Mouse (Mus musculus) kidney, postnatal 10 days (tissue): ENCODE measurements around the gene Dcbld2.

Experiments used
- DNase-seq: peaks from one replicate; pipeline ENCODE4 v3.0.0; 2021; ENCODE audit warnings: mixed read lengths

The Dcbld2 gene

DNA sequence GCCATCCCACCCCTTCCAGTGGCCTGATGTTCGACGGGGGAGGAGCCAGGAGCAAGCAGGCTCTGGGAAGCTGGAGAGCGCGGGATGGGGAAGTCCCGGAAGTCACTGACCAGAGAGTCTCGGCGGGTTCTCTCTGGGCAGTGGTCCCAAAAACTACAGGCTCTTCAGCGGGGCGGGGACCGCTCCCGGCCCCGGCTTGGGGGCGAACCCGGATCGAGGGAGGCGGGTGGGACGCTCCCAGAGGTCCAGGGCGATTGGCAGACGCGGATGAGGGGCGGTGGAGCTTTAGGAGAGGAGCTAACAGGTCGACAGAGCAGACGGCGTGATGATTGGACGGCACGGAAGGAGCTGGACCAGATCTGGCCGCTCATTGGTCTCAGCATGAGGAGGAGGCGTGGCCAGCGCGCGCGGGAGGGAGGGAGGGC is at the start of gene Dcbld2:
Gene Dcbld2 (plus strand): TSS at position 382 of the 425 bp plus-strand sequence.
- peak; percentile 98 for DNase-seq

DNA sequence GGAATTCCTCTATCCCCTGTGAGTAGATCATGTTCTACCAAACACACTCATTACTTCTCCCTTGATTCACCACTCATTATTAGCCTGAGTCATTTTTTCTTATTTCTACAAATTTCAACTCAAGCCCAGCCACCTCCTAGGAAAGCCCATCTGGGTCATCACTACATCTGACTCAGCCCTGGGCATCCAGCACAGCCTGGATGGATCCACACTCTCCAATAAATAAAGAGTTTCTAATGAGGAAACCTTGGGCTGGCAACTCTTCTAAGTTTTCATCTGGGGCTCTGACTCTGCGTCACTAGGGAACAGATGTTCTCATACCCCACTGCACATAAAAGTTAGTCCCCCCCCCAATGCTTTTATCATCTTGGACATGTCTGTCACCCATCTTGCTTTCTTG is 31.1 kb upstream of the Dcbld2 start:
- no peak for DNase-seq

DNA sequence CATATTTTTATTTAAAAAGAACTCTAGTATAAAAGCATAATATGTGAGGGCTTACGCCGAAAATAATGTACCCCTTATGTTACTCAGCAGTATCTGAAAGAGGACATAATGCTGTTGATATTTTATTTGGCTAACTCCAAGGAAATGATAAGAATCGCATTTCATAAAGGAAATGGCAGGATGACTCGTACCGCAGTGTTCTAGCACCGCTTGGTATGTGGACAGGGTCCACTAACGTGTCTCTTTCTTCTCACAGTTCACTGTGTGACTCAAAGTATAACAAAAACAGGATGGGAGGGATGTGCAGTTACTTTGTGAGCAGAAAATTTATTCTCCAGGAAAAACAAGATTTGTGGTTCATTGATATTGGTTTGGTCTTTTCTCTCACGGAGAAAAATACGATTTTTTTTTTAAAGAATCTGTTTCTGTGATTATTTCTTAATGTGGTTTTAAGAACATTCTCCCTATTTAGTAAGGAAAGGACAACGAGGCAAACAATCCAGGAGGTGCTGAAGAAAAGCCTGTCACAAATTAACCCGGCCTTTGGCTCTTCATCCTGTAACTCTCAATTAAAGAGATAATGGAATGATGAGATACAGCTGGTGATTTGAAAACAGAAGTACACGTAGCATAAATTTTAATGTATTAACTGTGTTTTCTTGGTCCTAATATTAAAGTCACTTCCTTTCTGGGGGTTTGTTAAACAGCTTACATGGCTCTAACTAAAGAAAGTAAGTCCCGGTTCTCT is 30.3 kb upstream of the Dcbld2 start:
- no peak for DNase-seq

DNA sequence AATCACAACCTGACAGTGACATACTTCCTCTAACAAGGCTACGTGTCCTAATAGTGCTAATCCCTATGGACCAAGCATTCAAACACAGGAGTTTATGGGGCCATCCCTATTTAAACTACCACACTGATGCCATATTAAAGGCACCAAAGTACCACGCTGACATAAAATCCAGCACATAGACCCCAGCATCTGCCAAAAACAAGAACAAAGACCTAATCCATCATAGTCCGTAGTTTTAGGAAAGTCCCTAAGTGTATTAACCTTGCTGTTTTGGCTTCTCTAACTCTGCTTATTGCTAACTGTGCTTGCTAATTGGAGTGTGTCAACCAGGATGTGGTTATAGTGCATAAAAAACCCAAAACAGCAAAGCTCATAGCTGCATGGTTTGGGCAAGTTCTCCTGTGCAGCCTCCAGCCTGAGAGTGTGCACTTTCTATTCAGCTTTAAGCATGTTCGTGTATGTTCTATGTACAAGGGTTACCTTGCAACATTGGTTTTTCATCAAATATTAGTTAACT is 21.9 kb upstream of the Dcbld2 start:
- DNase-seq, result no peak

DNA sequence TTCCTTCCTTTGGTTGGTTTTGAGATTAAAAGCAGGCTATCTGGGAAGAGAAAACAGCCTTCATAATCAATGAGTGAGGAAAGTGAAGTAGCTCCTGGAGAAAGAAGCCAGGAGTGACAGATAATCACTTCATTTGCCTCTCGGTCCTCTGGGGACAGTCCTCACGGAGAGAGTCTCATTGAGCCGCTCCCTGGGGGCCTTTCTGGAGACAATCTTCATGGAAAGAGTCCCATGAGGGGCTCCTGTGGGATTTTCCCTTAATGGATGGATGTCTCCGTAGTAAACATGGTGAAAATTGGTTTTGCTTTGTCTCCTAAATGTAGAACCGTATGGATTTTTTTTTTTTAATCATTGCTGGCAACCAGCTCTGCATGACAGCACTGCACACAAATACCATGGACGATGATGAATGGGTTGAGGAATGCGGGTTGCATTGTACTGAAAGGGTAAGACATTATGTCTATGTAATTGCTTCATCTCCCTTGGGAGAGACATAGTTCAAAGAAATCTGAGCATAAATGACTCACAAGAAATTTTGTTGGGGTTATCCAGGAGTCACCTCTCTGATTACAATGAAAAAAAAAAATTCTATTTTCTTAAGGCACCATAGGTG is 19.0 kb upstream of the Dcbld2 start:
- DNase-seq, result no peak

DNA sequence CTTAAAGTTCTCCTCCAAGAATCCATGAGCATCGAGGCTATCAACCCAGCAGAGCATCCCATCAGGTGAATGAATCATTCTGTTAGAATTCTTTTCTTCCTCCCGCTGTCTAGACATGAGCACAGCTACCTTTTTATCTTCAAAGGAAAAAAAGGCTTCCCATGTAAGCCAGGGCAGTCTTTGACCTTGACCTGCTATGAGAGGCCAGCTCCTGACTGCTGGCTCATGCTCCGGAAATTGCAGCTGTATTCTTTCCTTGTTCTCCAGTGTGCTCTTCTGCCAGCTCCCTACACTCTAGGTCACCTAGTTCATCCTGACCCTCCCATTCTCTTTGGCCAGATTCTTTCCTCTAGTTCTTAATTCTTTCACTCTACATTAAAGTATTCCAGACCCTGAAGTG is 15.2 kb upstream of the Dcbld2 start:
- no peak for DNase-seq

DNA sequence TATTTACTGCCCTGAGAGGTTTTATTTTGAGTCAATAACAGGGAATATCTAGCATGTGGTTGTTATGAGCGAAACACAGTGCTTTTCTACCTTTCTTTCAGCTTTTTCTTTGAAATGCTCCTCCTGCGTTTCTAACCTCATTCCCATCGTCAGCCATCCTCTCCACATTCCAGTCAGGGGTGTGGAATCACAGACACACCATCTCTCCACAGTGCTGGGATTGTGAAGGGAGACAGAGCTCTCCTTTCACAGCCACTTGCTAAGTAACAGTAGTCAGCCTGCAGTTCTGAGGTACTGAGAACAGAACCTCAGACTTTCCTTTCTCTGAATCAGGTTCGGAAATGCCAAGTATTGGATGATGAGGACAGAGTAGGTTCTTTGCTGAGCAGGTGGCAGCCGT is 14.1 kb upstream of the Dcbld2 start:
- no peak for DNase-seq

DNA sequence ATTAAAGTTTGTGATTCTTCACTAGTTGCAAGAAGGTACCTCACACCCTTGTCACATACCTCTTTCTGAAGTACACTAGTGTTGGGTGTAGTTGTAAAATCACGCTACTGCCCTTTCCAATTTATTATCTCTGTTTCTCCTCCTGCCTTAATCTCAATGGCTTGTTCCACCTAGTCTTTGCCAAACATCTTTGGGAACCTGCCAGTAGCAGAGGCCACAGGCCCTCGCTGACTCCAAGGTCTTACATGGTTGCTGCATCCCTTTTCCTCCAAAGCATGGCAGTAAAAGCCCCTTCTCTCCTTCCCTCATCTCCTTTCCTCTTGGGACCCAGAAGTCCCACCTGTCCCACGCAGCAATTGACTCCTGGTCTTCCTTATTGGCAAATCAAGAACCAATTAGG is 9.6 kb upstream of the Dcbld2 start:
- DNase-seq, result no peak

DNA sequence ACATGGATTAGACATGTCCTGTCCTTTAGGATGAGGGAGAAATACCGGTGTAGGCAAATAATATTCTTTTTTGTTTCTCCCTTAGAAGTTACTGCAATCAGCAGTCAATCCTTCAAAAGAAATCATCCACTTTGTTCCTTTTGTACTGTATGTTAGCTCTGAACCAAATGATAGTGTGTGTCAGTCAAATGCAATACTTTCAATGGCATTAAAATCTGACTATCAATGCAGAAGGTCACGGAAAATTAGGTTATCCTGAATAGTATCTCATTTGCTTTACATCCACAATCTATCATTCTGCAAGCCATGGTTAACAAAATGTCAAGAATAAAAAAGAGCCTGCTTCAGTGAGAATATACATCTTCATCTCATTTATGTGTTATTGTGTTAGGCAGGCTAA is 7.2 kb upstream of the Dcbld2 start:
- no peak for DNase-seq

DNA sequence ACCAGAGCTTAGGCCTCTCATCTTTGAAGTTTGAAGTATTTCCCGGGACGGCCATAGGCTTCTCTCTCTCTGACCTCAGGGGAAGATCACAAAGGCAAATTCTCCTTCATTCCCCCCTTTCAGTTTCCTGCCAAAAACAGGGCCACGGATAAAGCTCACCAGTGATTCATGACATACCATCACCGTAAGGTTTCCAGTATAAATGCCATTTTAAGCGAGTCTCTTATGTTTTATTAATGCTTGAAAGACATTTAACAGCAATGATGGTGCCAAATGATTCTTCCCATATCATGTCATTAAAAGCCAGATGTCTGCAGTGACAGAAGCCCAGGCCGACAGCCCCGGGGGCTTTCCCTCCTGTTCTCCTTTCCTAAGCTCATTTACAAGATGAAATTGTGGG is 3.6 kb upstream of the Dcbld2 start:
- DNase-seq, result no peak

DNA sequence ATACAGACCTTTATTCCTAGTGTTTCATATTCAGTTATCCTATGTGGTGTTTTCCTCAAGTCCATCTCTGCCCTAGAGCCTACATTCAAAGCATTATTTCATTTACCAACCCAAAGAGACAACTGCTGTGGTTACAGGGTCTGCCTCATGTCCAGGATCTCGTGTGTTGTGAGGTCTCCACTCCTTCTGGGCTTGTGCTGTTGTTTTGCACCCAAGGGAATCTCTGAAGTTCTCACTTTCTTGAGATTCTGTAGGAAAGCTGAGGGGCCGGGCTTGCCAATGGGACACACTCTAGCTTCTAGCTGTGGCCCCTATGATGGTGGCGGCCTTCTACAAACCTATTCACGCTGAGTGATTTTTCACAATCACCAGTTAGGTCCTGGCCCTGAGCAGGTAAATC is 3.0 kb upstream of the Dcbld2 start:
- DNase-seq, result no peak

DNA sequence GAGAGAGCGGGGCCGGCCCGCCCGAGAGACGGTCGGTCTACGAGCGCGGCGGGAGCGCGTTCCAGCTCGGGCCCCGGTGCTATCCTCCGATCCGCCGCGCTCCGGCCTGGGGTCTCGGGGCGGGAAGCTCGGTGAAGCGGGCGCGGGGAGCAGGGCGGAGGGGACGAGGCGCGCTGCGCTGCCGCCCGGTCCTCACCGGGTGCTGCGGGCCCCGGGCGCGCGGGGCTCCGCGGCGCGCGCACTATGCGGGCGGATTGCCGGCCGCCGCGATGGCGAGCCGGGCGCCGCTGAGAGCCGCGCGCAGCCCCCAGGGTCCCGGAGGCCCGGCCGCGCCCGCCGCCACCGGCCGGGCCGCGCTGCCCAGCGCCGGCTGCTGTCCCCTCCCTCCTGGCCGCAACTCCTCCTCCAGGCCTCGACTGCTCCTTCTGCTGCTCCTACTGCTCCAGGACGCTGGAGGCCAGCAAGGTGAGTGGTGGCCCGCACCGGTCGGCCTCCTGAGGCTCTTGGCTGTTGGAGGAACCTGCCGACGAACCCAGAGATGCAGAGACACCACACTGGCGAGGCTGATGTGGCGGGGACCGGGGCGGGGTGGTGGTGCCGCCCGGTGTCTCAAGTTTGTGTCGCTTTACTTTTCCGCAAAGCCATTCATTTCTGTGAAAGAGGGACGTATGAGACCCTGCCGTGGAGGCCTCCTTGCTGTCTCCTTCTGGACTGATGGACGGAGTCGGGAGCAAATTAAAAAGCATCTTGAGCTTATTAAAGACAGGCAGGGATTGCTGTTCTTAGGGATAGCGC is 441 bp downstream of the Dcbld2 start:
- peak; percentile 55 for DNase-seq

DNA sequence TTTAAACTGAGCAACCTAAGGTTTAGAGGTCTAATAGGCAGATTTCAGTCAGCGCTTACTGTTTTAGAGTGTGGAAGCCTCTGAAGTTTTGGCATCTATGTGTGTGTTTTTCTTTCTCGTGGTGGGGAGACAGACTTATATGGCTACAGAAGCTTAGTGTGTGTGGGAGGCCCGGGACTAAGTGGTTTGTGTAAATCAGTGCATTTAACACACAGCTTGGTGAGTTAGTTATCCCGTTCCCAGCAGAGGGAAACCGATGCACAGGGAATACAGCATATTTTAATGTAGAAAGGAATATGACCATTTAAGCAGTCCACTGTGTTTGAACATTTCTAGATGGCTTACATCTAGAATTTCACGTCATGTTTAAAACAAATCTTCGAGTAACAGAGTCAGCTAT is 1.6 kb downstream of the Dcbld2 start:
- no peak for DNase-seq

DNA sequence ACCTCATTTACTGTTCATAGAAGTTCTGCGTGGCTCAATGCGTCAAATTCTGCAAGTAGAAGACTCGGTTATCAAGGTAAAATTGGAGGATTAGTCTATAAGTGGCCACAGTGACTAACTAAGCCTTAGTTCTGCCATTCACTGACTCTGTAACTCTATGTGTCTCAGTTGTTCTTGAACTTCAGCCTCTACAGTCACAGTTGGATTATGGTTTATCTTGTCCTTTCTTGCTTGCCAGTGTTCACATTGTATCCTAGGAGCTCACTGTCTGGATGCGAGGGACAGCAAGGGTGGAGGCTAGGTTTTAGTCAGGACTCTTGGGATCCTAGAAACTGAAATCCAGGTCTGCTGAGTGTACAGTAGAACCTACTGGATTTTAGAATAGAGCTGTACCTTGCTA is 6.6 kb downstream of the Dcbld2 start:
- DNase-seq, result no peak

DNA sequence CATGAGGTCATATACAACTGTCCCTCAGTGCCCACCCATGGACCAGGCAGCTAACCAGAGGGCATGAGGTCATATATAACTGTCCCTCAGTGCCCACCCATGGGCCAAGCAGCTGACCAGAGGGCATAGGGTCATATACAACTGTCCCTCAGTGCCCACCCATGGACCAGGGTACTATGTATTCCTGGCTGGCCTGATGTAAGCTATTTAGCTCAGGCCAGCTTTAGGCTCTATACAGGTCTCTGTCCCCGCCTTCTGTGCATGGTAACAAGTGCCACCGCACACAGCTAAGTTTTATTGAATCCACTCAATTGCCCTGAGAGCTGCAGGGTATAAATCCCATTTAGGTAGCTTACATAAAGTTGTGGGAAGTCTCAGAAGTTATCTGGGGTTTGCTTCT is 7.3 kb downstream of the Dcbld2 start:
- DNase-seq, result no peak

DNA sequence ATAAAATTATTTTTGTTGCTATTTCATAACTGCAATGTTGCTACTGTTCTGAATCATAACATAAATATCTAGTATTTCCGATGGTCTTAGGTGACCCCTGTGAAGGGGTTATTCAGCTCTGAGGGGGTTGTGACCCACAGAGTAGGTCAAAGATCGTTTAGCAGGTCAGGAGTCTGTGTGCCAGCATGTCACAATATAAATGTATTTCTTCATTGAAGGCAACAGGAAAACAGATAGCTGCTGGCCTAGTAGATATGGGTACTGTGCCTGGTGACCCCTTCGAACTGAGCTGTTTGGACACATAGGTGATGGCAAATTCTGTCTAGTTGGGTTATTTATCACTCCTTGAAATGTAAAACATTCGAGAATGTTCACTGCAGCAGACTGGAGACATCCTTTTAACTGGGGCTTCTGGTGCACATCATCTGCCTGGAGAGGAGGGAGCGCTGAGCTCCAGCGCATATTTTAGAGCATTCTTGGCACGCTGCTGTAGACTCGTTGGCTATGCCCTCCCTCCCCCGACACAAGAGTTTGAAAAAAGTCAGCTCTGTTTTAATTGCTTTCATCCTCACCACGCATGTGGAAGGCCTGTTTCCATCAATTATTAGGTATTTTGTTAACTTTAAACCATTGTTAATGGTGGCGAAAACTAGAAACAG is 13.6 kb downstream of the Dcbld2 start:
- DNase-seq, result peak; percentile 60

DNA sequence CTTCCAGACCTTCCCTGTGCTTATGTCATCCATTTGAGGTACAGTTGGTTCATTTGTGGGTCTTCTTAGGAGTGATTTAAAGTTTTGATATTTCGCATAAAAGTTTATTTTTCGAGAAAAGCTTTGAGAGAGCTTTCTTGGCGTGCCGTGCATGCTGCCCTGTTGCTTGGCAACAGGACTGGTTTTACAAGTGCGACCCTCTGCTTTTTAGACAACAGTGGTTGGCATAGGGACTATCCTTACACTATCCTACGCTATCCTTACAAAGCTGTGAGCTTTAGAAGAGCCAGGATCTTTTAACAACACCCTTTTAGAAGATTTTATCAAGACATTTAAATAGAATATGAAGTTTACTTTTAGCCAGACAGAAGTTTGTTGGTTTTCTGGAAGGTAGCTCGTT is 22.0 kb downstream of the Dcbld2 start:
- DNase-seq, result no peak

DNA sequence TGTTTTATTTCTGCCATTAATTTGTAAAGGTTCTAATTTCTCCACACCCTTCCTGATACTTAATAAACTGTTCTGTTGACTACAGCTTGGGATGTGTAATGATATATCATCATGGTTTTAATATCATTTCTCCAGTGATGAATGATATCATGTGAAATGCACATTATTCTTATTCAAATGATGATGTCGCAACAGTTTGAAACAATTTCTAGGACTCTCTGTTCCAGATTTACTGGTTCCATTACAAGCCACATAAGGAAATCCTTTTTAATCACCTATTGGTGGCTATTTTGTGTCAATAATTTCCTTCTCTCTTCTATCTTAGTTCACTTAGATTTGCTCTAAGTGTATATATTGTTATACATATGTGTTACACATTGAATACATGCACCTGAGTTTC is 24.1 kb downstream of the Dcbld2 start:
- no peak for DNase-seq

DNA sequence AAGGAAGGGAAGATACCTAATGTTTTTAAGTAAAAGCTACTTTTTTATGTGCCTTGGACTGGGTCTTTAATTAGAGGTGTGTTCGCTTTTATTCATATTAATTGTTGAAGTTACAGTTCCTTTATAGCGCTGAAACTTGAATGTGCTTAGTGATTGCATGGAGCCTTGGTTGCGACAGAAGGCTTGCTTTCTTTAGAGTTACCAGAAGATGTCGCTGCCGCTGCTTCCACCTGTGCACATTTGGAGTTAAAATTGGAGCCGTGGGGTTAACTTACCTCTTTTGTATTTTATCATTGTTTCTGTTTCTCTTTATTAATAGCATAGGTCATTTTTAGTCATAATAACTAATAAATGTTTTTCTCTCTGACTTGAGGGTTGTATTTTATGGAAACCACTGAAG is 36.5 kb downstream of the Dcbld2 start:
- no peak for DNase-seq

DNA sequence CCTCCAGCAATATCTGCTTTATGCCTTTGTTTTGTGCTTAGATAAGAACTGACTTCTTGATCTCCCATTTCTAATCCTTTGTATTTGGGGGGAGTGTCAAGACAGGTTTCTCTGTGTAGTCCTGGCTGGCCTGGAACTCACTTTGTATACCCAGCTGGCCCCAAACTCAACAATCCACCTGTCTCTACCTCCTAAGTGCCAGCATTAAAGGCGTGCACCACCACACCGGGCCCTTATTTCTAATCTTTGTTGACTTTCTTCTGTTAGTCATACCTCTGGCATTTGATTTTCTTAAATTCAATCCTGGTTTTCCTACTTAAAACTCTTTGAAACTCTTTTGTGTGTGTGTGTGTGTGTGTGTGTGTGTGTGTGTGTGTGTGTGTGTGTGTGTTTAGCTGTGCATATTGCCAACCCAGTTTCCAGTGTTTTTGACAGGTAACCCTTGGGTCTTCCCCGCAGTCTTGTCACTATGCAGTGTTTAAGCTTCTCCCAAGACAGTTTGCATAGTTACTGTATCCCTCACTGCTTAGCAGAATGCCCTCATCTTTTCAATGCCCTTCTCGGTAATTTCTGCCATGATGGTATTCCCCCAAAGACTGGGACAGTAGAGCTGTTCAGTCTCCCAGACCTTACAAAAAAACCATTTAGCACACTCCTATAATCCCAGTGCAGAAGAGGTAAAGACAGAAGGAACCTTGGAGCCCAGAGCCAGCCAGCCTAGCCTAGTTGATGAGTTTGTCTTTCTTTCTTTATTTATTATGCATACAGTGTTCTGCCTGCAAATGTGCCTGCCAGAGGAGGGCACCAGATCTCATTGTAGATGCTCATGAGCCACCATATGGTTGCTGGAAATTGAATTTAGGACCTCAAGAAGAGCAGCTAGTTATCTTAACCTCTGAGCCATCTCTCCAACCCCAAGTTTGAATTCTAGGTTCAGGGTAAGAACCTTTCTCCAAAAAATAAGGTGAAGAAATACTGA is 38.3 kb downstream of the Dcbld2 start:
- no peak for DNase-seq

DNA sequence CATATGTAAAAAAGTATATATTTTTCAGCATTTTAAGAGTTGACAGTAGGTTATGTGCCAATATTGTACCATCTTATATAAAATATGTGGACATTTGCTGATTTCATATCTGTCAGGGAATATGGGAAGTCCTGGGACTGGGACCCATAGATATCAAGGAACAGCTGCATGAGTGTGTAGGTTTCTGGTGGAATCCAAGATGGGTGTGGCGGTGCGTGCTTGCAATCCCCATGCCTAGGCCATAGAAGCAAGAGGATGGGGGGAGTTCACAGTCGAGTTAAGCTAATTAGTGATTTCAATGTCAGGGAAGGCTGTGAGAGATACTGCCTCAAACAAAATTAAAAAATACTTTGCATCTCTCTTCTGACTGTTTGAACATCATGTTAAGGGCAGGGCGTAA is 40.8 kb downstream of the Dcbld2 start:
- no peak for DNase-seq

DNA sequence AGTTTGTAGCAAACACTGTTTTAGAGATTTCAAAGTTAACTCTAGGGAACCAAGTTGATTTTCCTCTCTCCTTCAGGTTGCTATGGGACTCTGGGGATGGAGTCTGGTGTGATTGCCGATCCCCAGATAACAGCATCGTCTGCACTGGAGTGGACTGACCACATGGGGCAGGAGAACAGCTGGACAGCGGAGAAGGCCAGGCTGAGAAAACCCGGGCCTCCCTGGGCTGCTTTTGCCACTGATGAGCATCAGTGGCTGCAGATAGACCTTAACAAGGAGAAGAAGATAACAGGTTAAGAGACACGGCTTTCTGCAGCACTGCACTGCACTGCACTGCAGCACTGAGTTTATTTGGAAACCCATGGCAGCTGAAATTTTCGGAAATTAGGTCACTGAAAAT is 42.4 kb downstream of the Dcbld2 start:
- no peak for DNase-seq
